Mouse (Mus musculus) layer of hippocampus, postnatal 10 days (tissue): ENCODE data around the gene Inpp5k. TPM values are rescaled to one million over a fixed set of nuclear protein-coding genes. Genes with fewer than 3 reads are reported as not detected.
"Not testable (repeated sequence)": the region's sequence is repeated elsewhere in the genome, so short reads cannot be mapped to it uniquely, and the experiment has no call there.

Experiments used
- DNase-seq, 2 experiments: peaks; one replicate each; pipeline ENCODE4 v3.0.0; 2021; ENCODE audit warnings: low spot score in 2 of 2
- long read RNA-seq: library from polyadenylated mRNA; stranded (forward); transcript quantifications from one replicate; pipeline ENCODE4 v2.0.0, GENCODE M21; 2023
- total RNA-seq, 2 experiments: library from RNA; stranded (reverse); gene quantifications; 2 replicates each; pipeline ENCODE4 v1.2.3; 2021

Inpp5k gene
- total RNA-seq: 10 to 100 TPM; 47.4 to 49.7 TPM
- long read RNA-seq, transcript Inpp5k-201 (12 exons, 2,679 nt): major isoform, 50 of 59 reads
- long read RNA-seq, partial matches to known transcripts: 4 of 59 reads
- long read RNA-seq, other reads (novel, unspliced or antisense): 5 of 59 reads

DNA sequence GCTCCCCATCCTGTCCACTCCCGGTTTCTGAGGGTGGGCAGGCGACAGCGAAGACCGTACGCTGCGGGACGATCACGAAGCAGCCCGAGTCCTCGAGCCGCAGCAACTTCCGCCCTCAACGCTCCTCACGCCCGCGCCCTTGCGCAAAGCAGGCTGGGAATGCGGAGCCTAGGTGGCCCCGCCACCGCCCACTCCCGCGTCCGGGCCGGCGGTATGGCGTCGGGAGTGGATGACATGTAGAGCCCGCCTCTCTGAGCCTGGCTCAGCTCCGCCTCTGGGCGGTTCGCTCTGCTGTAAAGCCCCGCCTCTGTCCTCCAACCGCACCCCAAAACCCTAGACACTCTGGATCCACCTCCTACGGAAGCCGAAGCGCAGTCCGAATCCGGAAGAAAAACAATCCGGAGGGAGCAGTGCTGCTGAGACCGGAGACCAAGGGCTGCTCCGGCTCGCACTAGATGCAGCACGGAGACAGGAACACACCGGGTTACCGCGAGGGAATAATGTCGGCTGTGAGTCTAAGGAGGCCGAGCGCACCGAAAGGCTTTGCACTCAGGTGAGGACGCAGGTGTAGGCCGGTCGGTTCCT lies at the start of gene Inpp5k:
Gene Inpp5k, plus strand, starts transcription at position 344 of the 585 bp plus-strand sequence.
- peak; percentile 90 to 95 for DNase-seq

DNA sequence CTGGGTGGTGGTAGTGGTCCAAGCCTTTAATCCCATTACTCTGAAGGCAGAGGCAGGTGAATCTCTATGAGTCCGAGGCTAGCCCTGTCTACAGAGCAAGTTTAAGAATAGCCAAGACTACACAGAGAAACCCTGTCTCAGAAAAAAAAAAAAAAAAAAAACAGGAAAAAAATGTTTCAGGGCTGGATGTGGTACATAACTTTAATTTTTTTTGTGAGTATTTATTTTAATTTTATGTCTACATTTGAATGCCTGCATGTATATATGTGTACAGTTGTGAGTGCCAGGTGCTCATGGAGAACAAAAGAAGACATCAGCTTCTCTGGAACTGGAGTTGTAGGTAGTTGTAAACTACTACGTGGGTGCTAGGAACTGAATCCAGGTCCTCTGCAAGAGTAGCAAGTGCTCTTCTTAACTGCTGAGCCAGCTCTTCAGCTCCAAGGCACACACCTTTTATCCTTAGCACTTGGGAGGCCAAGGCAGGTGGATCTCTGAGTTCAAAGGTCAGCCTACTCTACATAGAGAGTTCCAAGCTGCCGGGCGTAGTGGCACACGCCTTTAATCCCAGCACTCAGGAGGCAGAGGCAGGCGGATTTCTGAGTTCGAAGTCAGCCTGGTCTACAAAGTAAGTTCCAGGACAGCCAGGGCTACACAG lies 49.2 kb upstream of the Inpp5k start:
- no peak for DNase-seq

DNA sequence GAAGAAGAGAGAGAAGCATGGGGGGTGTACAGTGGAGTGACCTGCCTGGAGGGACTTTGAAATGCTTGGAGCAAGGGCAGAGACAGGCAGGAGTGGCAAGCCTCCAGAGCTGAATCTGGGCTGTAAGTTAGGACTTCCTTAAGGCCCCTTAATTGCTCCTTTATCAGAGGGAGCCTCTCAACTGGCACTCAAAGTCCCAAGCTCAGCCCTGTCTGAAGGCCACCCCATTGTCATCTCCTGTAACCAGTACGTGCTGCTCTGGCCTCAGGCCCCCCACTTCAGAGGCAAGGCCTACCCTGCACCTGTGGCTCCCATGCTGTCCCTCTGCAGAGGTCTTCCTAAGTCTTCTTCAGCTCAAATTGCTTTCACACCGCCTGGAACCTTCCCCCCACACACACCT lies 47.3 kb upstream of the Inpp5k start:
- DNase-seq: no peak

DNA sequence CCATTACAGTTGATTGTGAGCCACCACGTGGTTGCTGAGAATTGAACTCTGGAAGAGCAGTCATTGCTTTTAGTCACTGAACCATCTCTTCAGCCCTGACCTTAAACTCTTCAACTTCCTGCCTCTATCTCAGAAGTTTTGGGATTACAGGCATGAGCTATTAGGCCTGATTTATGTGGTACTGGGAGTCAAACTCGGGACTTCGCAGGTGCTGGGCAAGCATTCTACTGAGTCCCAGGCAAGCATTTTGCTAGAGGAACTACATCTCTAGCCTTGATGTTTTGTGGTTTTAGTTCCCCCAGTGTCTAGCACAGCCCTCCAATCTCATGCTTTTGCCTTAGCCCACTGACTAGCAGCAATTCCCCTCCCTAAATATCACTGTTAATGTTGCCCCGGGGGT lies 45.7 kb upstream of the Inpp5k start:
- no peak for DNase-seq

DNA sequence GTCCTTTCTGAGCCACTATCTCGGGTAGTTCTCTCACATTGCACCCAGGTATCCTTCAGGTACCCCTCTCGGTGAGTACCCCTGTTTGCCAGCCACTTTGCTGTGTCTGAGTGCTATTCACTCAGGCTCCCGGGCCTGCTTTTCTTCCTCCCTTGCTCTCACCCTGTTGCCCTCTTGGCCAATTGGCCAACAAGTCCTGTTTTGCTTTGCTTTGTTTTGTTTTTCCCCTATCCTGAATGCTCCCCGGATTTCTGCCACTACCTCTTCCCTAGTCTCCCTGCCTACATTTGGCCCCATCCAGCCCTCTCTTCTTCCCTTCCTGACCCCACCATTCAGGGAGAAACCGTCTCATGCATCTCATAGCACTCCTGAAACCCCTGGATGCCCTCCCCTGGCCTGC lies 44.8 kb upstream of the Inpp5k start:
- DNase-seq: no peak

DNA sequence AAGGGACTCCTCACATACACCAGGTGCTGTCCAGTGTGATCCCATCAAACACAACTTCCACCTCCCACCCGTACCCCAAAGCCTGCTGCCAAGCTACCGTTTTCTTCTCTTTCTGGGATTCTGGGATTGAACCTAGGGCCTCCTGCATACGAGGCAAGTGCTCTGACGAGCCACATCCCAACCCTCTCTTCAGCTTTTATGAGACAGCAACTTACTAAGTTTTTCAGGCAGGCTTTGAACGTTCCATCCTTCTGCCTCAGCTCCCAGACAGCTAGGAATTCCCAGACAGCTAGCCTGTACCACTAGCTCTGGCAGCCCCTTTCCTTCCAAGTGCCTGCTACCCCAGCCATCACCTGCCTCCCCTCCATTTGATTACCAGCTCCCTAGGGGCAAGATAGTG lies 43.8 kb upstream of the Inpp5k start:
- DNase-seq: no peak

DNA sequence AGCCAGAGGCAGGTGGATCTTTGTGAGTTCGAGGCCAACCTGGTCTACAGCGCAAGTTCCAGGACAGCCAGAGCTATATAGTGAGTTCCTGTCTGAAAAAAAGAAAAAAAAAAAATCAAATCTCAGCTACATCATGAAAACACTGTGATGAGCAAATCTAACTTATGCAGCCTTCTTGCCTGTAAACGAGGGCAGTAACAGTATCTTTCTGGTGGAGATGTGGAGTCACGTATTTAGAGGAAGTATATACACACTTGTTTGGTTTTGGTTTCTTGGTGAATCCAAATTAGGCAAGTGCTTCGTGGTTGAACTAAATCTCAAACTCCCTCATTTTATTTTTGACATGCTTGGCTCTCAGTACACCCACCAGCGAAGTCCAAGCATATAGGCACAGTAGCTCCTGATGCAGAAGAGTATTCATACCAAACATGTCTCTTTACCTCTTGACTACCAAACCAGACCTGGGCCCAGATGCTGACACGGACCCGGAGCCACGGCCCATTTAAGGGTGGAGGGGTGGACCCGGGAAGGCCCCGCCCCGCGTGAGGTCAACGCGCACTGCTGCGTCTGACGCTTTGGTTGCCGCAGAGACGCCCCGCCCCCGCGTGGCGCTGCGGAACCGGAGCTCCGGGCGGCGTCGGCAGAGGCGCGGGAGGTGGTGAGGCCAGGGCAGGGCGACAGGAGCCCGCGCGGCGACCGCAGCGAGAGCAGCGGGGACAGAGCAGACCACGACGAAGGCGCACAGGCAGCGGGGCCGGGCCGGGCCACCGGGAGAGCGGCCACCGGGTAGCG lies 43.1 kb upstream of the Inpp5k start, which contains the start of gene Pitpna:
Gene Pitpna, plus strand, starts transcription at position 605 of the 792 bp plus-strand sequence.
- peak; percentile 95 to 96 for DNase-seq

DNA sequence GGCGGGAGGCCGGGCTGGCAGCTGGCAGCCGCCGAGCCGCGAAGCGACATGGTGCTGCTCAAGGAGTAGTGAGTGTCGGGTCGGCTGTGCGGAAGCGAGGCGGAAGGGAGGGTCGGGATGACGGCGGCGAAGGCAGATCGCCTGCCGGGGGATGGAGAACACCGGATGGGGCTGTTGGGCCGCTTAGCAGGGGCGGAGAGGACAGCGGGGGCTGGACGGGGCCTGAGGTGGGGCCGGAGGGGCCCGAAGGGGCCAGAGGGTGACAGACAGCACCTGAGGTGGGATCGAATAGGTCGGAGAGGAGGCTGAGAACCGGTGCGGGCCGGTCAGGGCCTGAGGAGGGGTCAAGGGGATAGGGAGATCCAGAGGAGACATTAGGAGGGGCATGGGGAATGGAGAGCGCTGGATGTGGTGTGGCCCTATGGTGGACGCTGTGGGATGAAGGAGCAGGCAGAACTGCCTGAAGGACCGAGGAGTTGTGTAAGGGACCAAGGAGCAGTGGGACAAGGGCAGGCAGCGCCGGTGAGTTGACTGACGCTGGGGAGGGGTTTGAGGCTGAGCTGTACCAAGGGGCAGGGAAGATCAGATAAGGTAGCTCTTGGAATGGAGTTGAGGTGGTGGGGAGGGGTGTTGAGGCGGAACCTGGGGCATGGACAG lies 42.4 kb upstream of the Inpp5k start:
- no peak for DNase-seq

DNA sequence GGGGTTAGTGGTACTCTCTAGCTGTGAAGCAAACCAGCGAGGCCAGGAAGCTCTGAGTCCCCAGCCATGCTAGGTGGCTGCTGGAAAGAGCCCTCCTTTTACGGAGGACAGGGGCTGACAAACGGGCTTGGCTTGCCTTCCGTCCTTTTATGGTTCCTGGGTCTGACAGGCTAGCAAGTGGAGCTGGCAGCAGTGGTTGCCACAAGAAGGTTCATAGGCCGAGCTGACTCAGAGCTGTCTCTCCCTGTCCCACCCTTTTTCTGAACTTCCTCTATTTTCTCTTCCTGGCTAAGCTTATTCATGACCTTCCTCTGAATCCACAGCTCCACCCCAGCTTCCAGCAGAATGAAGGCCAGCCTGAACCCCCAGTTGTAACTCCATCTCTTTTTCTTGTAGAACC lies 38.2 kb upstream of the Inpp5k start:
- DNase-seq: no peak

DNA sequence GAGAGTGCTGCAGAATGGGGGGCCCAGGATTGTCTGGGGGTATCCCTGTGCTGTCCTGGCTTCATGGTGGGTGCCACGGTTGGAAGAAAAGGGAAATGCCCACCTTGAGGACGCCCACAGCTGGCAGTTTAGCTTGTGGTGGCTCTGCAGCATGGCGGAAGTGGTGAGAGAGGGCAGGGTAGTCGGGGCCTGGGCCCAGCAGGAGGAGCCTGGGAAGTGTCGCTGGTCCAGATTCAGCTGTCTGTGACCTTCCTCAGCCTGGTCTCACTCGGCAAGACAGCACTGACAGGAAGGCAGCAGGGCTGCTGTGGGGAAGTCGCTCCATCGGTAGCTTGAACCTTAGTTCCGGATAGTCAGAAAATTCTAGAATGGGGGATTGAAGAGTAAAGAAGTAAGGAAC lies 36.4 kb upstream of the Inpp5k start:
- DNase-seq: no peak

DNA sequence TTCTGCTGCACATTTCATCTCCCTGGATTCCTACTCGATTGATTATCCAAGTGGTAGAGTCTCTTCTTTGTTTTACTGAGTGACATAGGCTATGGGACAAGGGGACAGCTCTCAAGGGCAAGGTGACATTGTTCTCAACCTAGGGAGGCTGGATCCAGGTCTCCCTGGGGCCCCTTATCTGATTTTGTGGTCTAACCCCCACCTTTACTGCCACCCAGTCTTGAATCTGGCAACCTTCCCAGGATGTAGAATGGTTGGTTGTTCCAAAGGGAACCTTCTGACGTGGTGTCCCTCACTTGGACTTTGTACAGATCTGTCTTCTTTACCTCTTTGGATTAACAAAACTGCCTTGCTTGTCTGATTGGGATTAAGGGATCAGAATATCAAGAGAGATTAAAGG lies 35.4 kb upstream of the Inpp5k start:
- DNase-seq: no peak

DNA sequence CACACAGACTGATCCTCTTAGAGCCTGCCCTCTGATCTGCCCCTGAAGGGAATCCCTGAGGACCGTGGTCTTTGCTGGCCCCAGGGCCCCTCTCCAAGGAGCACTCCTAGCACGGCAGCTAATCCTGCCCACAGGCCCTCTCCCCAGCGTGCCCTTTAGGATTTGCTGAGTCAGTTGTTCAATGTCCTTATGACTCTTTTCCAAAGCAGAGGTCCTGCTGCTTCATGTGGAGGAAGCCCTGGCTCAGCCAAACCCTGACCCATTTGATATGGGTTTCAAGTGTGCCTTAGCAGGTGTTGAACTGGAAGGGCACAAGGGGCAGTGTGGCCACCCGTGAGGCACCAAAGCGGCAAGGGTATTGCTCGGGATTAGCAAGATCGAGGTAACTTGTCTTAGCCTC lies 35.0 kb upstream of the Inpp5k start:
- no peak for DNase-seq

DNA sequence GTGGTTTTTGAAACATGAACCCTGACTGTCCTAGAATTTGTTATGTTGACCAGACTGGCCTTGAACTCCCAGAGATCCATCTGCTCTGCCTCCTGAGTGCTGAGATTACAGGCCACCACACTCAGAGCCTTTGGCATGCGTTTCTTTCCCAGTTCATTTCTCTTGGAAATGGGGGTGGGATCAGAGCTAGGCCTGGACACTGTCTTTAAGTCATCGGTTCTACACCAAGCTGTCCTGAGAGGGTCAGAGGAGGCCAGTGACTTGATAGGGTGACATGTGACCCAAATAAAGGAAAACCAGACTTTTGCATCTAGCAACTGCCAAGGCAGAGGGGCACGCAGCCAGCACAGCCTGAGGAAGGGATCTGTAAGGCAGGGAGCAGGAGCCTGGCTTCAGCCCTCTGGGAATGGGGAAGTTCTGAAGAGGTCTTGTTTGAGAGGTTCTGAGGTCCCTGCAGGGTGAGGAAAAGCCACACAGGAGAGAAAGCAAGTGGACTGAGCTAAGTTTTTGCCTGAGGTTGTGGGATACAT lies 34.0 kb upstream of the Inpp5k start:
- no peak for DNase-seq

DNA sequence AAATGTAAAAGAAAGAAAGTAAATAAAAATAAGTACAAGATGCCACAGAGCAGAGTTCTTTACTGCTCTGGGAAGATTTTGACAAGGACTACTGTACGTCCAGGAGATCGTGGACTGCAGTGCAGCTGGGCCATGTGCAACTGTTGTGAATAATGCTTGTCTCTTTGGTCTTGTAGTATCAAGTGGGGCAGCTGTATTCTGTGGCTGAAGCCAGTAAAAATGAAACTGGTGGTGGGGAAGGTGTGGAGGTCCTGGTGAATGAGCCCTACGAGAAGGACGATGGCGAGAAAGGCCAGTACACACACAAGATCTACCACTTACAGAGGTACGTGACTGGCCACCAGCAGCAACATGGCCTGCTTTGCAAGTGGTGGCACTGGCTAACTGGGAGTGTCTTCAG lies 32.8 kb upstream of the Inpp5k start:
- no peak for DNase-seq

DNA sequence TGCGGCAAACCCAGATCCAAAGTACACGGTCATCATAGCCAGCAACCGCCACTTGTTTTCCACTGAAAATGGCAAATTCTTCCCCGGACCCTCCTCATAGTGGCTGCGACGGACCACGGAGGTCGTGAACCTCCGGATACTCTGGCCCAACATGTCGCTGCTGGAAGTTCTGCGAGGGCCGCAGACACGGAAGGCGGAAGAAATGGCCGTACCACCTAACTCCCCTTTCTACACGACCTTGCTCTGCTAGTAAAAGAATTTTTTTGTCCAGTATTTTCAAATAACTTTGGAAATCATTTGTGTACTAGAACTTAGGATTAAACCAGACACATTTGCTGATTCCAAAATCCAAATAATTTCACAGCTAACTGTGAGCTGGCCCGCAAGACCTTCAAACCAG lies 31.0 kb upstream of the Inpp5k start:
- not testable (repeated sequence) for DNase-seq

DNA sequence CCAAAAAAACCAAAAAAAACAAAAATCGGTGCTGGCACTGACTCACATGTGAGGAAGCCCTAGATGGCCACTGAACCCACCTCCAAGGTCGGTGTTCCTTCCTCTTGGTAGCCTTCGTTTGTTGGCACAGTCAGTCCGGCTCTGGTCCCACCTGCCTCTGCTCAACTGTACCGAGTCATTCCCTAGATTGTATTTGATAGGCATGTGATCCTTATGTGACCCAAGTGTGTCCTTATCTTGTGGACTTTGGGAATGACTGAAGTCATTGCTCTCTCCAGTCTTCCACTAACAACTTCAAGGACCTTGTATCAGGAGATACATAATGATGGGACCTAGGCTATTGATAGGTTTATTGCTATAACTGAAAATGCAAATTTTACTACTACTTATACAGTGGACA lies 26.0 kb upstream of the Inpp5k start:
- no peak for DNase-seq

DNA sequence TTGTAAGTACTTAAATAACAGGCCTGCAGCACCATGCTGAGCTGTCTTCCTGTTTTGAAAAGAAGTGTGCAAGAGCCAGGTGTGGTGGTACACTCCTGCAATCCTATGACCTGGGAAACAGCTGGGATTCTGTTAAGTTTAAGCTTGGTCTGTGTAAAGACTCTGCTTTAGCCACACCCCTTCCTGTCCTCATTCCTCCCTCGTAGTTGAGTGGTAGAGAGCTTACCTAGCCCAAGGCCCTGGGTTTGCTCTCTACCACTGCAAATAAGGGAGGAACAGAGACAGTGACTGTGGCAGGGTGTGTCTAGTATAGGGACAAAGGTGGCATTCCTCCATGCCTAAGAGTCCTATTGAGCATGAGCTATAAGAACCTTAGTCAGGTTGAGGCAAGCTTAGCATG lies 25.5 kb upstream of the Inpp5k start:
- no peak for DNase-seq

DNA sequence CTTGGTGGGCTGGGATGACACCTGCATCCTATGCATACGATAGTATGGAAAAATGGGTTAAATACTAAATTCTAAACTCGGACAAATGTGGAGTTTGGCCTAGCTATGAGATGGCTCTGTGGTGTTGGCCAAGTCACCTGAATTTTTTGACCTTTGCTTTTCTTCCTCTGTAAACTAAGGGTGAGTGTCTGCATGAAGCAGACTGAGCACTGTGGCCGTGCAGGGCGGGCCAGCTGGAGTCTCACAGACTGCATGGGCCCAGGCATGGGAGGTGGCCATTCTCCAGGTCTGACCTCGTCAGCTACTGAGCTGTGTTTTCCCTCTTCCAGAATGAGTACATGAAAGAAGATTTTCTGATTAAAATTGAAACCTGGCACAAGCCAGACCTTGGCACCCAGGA lies 22.0 kb upstream of the Inpp5k start:
- DNase-seq: no peak

DNA sequence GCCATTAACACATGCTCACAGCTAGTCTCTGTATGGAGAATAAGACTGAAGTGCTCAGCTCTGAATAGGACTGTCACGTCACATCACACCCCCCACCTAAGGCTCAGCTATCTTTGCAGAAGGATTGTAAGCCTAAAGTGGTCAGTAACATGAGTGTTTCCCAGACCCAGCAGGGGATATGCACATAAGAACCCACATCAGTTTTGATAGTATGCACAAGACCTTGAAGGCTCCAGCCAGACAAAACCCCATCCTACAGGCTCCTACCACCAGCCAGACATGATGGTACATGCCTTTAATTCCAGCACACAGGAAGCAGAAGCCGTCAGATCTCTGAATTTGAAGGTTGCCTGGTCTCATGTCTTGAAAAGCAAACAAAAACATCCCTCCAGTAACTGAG lies 20.8 kb upstream of the Inpp5k start:
- no peak for DNase-seq

DNA sequence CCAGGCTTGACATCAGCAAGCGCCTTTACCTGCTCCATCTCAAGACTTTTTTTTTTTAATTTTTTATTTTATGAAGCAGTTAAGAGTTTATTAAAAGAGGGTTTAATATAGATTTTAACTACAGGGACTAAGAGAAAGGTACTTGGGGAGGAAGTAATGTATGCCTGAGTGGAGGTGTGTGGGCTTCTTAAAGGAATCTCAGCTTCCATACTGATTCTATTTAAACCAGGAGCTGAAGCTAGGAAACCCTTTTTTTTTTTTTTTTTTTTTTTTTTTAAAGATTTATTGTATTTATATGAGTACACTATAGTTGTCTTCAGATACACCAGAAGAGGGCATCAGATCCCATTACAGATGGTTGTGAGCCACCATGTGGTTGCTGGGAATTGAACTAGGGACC lies 16.0 kb upstream of the Inpp5k start:
- DNase-seq: no peak

DNA sequence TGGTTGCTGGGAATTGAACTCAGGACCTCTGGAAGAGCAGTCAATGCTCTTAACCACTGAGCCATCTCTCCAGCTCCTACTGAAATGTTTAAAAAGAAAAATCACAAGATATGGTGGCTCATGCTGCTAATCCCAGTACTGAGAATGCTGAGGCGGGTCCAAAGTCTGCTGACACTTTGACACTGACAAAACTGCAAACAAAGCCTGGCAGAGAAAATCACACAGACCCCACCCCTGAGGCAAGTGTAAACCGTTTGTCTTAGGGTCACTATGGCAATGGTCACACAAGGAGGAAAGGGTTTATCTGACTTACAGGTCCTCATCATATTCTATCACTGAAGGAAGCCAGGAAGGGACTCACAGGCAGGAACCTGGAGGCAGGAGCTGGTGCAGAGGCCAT lies 15.2 kb upstream of the Inpp5k start:
- DNase-seq: no peak

DNA sequence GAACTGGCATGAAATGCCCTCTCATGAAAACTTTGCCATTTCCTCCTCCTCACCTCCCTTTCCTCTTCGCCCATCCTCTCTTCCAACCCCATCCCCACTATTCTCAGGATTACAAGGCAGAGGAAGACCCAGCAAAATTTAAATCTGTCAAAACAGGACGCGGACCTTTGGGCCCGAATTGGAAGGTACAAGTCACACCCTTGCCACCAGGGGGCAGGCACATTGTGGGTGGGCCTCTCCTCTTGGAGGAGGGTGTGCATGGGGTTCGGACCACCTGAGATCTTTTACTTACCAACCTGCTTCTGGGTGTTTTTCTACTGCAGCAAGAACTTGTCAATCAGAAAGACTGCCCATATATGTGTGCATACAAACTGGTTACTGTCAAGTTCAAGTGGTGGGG lies 11.7 kb upstream of the Inpp5k start:
- no peak for DNase-seq
